ENCODE assay signal across 9 mouse cellular contexts in the genomic region with DNA sequence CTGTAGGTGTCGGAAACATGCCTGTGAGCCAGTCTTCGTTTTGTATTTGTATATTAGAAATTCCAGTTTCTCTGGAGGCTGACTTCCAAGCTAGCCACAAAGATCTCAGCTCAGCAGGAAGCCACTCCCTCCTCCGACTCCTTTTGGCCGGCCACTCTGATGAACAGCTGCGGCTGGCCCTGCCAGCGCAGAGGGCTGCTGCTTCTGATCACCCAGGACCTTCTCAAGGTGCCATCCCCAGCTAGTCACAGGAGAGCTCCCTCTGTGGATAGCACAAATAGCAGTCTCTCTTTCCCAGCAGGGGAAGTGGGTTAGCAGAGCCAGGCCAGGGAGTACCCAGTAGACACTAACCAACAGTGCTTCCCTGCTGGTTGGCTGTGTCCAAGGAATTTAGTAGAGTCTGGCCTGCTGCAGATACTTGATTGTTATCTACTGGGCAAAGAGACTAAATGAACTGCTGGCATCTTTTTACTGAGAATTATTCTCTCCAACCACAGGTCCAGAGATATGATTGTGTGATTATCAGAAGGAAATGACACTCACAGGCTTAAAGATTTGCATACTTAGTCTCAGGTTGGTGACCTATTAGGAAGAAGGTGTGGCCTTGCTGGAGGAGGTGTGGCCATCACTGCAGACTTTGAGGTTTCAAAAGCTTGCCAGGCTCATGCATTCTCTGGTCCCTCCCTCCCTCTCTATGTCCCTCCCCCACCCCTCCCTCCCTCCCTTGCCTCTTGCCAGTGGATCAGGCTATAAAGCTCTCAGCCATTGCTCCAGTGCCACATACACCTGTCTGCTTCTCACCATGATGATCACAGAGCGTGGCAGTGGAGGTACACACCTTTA. TPM values are rescaled to one million over a fixed set of nuclear protein-coding genes. Genes with fewer than 3 reads are reported as not detected.
DNase-seq lines count a peak whose midpoint lies in the region.
"Had no signal": no experiment of that assay in that cellular context is flagged by ENCODE, and none has a peak within 500 bp of the region (broad histone marks: within the 10 kb centered on the region; RNA-seq: fewer than 3 reads in every experiment).

No protein-coding gene starts in this region.

- intact Hi-C loops in heart, postnatal 14 days (cut with DNase I) = no loop called here
- intact Hi-C loops in heart, postnatal 36 days (cut with DNase I) = no loop called here

- DNase-seq in heart, postnatal 14 days = peak; percentile 23 to 25
- no peak for DNase-seq in heart, postnatal 36 days
- DNase-seq in CD4-positive, CD25-positive, alpha-beta regulatory T cell, adult 2 months (ENCODE audit: low read depth, low spot score) = peak; percentile 70
- DNase-seq in fibroblast of lung, adult 2 months (ENCODE audit: low read depth) = peak; percentile 40
- DNase-seq in lung, postnatal 36 days = peak; percentile 35
- DNase-seq in layer of hippocampus, postnatal 36 days = no peak
- no peak for DNase-seq in right cerebral cortex, postnatal 36 days (ENCODE audit: low spot score in 2 of 2)
- DNase-seq in kidney, adult 8-10 months = no peak
- DNase-seq: cerebellum, adult 8-10 months had no signal

RNA-seq across cellular contexts. Expression of a gene that starts 3.2 kb away (rescaled TPM):
- total RNA-seq in heart, postnatal 14 days (2021) = not detected
- not detected for total RNA-seq in heart, postnatal 36 days (2021)
- total RNA-seq in layer of hippocampus, postnatal 36 days (2021) = not detected

RNA-seq across cellular contexts. Expression of a gene that starts 6.5 kb away (rescaled TPM):
- total RNA-seq in heart, postnatal 14 days (2021) = not detected
- total RNA-seq in heart, postnatal 36 days (2021) = not detected
- 1 to 10 TPM; 1.2 to 1.7 TPM for total RNA-seq in layer of hippocampus, postnatal 36 days (2021)

RNA-seq across cellular contexts. Expression of a gene that starts 16.7 kb away (rescaled TPM):
- total RNA-seq in heart, postnatal 14 days (2021) = under 1 TPM; 0.17 to 0.22 TPM
- under 1 TPM; 0.16 to 0.17 TPM for total RNA-seq in heart, postnatal 36 days (2021)
- not detected for total RNA-seq in layer of hippocampus, postnatal 36 days (2021)

RNA-seq across cellular contexts. Expression of a gene that starts 24.8 kb away (rescaled TPM):
- 10 to 100 TPM; 52.0 to 54.4 TPM for total RNA-seq in heart, postnatal 14 days (2021)
- total RNA-seq in heart, postnatal 36 days (2021) = 10 to 100 TPM; 52.5 to 57.9 TPM
- 10 to 100 TPM; 85.6 to 88.0 TPM for total RNA-seq in layer of hippocampus, postnatal 36 days (2021)

RNA-seq across cellular contexts. Expression of a gene that starts 25.1 kb away (rescaled TPM):
- 100 to 1,000 TPM; 438 to 444 TPM for total RNA-seq in heart, postnatal 14 days (2021)
- 100 to 1,000 TPM; 570 to 607 TPM for total RNA-seq in heart, postnatal 36 days (2021)
- 100 to 1,000 TPM; 115 to 119 TPM for total RNA-seq in layer of hippocampus, postnatal 36 days (2021)

Comparison
In these comparisons a context has a peak if more than half of its experiments do, and no peak if none do; other contexts are left out.
1. DNase-seq: peak in heart, postnatal 14 days (2 of 2), CD4-positive, CD25-positive, alpha-beta regulatory T cell, adult 2 months (single experiment), fibroblast of lung, adult 2 months (single experiment) and lung, postnatal 36 days (single experiment); none in heart, postnatal 36 days (0 of 2), layer of hippocampus, postnatal 36 days (0 of 2), right cerebral cortex, postnatal 36 days (0 of 2) and kidney, adult 8-10 months (0 of 2).